Mouse (Mus musculus): ENCODE data around the gene Smim12. TPM values are rescaled to one million over a fixed set of nuclear protein-coding genes. Genes with fewer than 3 reads are reported as not detected.

Gene Smim12
- total RNA-seq, 1 experiment from 2014 or later: 36.3 TPM

DNA sequence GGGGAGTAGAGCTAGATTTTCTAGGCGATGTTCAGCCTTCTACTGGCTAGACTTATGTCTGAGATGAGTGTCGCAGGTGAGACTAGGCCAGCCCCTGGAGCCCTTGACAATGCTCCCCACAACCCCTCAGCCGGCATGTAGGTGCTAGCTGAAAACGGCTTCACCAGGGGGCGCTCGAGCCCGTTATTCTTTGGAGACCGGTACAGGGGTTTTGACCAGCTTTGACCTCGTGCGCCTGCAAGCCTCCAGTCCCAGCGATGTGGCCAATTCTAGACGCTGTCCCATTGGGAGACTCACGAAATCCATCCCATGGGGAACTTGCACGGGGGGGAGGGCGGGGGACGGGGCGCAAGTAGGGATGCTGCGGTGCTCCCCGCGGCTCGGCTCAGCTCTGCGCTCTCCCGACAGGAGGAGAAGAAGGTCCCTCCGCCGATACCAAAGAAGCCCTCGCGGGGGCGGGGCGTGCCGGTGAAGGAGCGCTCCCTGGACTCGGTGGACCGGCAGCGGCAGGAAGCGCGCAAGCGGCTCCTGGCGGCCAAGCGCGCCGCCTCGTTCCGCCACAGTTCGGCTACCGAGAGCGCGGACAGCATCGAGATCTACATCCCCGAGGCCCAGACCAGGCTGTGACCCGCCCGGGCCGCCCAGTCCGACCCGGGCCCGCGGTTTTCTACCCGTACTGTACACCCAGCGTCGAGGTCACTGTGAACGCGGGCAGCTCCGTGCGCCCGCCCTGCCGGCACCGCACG is 7.7 kb upstream of the Smim12 start:
- peak; percentile 91 for DNase-seq

DNA sequence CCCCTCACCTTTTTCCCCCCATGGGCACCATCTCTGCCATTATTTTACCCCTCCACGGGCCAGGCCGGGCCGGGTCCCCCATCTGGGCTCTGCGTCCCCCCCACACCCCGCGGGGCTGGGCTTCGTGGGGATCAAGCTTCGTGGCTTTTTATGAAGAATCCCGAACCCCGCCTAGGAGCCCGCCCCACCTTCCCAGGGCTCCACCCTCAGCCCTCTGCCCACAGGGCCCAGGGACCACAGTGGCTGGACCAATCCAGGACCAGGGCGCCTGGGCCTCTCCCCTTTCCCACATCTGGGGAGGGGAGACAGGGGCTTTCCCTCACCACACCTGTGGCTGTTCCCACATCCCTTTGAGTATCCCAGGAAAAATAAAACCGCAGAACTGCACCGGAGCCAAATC is 7.0 kb upstream of the Smim12 start:
- DNase-seq: no peak

DNA sequence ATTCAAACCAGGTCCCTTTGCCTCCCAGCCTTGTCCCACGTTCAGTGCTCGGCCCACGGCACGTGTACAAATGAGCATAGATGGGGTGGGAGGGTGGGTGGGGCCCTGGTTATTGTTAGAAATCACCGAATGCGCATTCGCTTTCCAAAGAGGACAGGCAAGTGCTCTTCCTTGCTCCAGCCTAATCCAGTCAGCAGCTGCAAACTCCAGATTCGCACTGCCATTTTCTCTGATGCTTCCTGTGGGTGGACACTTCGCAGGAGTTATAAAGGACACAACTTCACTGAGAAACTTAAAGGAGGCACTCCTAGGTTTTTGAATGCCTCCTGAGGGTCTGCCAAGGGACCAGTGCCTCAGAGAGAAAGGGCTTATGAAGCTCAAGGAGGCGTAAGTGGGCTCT is 6.3 kb upstream of the Smim12 start:
- no peak for DNase-seq

- no peak for DNase-seq
Measured at GRCm38 (mm10) chr4:127242696-127243095, 888 bp upstream of the Smim12 start.

DNA sequence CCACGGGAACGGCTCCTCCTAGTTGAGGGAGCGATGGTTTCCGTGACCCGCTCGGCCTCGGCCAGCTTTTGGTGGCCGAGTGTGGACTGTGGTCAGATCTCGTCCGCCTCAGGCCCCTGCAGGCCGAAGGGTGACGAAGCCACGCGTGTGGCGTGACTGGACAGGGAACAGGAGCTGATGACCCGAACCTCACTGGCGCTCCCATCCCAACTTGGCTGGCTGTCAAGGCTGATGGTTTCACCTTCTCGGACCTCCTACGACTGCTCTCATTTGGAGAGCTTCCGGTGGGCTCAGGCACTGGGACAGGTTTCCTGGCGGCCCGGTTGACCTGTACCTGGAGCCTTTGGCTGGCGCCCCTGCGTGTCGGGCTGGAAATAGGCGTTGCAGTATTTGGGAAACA is 369 bp downstream of the Smim12 start:
- no peak for DNase-seq

DNA sequence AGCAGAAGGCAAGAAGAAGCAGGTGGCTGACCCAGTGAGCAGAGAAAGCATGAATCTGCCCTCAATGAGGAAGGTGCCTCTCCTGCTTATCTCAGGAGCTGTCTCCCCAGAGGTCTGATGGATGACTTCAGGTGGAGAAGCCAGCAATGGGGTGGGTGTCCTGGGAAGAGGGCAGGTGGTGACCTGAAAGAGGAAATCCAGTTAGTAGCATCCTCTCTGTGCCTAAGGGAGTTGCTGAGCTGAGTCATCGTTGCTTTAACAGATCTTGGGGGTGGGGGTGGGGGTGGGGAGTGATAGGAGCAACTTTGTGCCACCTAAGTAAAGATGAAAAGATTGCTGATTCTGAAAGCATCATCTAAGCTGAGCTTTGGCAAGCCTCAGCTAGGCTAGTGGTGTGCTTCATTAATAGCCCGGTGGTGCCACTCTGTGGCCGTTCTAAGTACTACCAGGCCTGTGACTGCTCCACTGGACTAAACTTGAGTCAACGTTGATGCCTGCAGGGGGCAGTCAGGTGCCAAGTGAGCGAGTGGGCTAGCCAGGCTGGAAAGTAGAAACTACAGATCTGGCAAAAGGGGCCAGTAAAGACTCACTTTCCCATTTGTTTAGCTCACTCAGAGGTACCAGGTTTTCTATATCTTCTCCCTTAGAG is 6.2 kb downstream of the Smim12 start:
- peak; percentile 96 for DNase-seq

DNA sequence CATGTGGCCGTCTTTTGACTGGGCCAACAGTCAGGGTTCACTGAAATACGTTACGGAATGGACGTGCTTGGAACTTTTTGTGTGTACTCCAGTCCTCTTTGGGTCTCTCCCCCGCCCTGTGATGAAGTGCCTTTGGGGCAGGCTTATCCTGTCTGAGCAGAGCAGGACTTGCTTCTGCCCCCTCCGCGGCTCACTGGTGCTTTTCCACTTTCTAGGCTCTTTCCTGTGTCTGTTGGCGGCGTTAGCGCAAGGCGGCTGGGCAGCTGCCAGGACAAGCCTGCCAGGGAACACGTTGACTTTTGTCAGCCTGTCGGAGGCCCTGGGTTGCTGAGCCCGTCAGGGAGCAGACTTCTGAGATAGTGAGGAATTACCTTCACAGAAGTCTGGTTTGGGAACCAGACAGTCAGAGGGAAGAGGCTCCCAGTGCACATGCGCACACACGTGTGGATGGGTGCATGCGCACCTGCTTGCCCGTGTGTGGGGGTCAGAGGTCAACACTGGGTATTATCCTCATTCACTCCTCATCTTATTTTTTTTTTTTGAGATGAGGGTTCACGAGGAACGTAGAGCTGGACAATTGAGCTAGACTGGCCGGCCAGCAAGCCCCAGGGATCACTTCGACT is 8.5 kb downstream of the Smim12 start:
- DNase-seq: peak; percentile 89

- no peak for DNase-seq
Measured at GRCm38 (mm10) chr4:127256739-127257138, 13.2 kb downstream of the Smim12 start.

DNA sequence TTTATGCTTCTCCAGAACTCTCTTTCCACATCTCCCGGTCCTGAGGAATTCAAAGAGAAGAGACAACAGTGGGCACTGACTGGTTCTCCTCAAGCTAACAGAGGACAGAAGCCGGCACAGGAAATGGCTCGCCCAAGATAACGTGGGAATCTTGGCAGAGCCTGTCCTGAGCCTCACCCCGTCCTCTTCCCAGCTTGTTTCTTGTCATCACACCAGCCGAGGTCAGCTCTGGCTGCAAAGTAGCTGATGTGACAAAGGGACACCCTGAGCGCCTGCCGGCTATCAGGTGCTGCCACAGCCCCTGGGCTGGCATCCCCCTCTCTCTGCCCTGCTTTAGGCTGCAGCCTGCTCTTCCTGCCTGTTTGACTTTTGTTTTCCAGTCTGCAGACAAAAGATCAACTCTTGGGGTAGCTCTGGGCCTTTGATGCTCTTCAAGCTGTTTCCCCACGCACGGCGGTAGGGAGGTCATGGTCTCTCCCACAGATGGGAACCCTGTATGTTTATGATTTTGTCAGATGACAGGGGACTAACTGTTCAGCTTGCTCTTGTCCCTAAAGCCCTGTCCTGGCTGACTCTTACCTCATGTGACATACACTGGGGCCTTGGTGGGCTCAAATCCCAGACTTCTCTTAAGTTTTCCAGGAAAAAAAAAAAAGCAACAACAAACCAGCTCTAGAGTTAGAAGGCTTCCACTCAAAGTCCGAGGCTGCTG is 14.8 kb downstream of the Smim12 start:
- no peak for DNase-seq

GRCm38 (mm10) chr4:127261601-127262000 is 18.0 kb downstream of the Smim12 start:
- DNase-seq: no peak

DNA sequence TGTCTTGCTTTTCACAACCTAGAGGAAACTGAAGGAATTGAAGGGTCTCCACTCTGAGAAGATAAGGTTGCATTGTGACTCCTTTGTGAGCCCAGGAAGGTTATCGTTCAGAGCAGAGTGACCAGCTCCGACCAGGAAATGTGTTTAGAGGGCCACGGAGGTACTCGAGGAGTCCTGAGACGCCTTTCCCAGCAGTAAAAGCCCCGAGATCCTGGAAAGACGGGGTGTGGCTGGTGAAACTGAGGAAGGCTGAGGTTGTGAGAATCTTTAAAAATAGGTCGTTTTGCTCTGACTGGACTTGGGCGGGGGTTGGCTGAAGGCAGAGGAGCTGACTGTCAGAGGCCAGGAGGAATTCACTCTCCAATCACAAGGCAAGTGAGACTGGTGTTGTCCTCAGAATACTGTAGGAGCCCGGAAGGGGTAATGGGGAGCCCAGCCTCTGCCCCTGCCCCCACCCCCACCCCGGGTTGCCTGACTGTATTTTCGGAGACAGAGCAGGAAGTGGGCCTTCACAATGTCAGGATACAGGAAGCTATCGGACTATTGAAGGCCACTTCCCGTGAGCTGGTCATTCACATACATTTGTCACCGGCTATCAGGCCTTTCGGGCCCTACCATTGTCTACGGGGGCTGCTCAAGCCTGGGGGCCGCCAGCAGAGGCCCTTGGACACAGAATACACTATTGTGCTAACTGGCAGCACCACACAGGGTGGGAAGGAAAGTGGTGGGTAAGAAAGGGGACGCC is 20.0 kb downstream of the Smim12 start:
- no peak for DNase-seq

GRCm38 (mm10) chr4:127264183-127264554 is 20.6 kb downstream of the Smim12 start:
- no peak for DNase-seq

GRCm38 (mm10) chr4:127278451-127279001 is 34.9 kb downstream of the Smim12 start:
- peak; percentile 24 for DNase-seq

GRCm38 (mm10) chr4:127279241-127279640 is 35.7 kb downstream of the Smim12 start:
- no peak for DNase-seq

DNA sequence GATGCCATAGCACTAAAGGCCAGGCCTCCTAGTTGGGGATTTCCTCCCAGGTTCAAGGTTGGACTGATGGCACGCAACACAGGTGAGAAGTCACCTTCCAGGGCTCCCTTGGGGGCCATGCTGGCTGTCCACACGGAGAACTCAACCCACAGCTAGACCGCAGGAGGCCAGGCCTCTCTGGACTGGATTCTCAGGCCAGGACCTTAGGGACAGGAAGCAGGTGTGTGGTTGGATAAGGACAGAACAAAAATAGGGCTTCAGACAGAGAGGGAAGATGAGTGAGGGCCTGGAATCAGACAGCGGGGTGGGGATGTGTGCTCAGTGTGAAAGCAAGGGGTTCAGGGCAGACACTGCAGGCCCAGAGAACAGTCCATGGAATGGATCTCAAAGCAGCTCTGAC is 43.3 kb downstream of the Smim12 start:
- DNase-seq: no peak

DNA sequence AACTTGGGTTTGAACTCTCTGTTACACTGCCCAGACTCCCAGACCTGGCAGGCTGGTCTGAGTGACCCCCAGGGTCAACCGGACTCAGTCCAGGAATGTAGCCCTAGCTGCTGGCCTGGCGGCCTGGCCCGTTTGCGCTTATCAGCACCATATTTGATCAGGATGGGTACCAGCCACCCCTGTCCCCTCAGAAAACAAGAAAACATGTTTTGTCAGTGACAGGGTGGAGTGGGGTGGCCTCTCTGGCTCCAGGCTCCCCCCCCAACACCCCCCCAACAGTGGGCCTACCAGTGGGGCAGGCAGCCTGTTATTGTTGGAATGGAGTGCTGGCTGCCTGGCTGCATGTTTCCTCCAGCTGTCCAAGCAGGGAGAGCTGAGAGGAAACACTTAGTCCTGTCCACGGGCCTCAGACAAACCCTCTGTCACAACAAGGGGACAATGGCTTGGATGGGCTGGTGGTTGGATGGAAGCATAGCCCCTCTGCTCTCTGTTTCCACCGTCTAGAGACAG is 45.5 kb downstream of the Smim12 start:
- no peak for DNase-seq

DNA sequence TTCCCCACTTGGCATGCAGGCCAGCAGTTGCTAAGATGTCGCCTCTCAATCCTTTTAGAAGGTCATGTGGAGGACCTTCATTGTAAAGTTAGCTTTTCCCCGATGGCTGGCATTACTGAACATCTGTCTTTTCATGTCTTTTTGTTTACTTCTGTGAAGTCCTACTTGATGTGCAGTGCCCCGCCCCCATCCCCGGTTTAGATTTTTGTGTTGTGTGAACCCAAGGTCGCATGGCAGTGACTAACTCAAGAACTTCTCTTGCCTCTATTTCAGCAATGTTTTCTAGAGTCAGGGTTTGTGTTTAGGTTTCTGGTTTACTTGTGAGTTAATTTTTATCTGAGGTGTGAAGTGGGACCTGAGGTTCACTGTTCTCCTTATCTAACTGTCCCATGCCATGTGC is 49.0 kb downstream of the Smim12 start:
- DNase-seq: peak; percentile 52

Measured in adrenal gland, postnatal 14 days (tissue).